Mouse (Mus musculus): ENCODE results near the gene Slc9a2.
"Not testable (repeated sequence)": the region's sequence is repeated elsewhere in the genome, so short reads cannot be mapped to it uniquely, and the experiment has no call there.

Gene Slc9a2

DNA sequence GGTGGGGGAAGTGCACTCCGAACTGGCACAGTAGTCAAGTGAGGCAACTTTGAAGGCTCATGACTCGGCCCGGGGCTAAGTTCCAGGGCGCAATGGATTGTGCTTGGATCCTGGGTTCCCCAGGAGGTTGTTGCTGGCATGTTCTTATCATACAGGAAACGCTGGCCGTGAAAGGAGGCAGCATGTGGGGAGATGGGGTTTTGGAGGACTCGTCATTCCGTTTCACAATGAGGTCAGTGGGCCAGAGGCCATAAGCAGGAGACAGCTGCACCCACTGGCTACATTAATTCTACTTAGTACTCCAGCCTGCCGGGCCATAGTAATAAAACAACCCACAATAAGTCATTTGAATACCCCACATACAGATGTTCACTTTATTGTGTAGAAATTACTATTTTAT, 34.6 kb downstream of the Slc9a2 start:
- no peak for DNase-seq

DNA sequence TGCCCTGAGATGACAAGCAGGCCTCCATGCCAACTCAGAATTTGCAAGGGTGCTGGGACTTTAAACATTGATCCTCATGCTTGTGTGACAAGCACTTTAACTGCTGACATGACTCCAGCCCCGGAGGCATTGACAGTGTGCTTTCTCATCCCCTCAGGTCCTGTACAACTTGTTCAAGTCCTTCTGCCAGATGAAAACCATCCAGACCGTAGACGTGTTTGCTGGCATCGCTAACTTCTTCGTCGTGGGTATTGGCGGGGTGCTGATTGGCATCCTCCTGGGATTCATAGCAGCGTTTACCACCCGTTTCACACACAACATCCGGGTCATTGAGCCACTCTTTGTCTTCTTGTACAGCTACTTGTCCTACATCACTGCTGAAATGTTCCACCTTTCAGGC, 45.7 kb downstream of the Slc9a2 start:
- no peak for DNase-seq

DNA sequence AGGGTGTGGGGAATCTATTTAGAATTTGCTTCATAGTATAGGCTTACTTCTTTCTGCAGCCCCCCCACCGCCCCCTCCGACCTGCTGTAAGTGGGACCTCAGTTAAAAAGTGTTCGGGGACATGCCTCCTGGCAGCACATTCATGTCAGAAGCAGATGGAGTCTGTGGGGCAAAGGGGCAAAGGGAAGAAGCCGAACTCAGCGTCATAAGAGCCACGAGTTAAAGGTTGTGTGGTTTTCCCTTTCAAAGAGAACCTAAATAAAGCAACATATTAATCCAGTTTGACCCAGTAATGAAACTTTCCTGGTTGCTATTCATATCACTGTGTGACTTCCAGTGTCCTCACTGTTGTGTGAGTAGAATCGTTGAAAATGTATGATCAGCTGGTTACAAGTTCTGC, 47.0 kb downstream of the Slc9a2 start:
- no peak for DNase-seq

DNA sequence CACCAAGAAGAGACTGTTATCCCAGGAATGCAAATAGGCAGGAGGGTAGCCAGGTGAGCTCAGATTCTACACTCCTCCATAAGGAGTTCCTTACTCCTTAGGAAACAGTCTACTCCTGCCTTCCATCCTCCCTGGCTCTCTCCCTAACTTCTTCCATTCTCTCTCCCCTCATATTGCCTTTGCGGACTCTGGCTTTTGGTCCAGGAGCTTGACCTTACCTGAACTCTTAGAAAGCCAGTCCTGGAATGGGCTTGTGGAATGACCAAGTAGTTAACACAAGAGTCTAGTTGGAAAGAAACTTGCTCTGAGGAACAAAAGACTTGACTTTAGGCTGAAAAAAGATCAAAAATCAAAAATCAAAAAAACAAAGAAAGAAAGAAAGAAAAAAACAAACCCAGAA, 48.3 kb downstream of the Slc9a2 start:
- DNase-seq = no peak

DNA sequence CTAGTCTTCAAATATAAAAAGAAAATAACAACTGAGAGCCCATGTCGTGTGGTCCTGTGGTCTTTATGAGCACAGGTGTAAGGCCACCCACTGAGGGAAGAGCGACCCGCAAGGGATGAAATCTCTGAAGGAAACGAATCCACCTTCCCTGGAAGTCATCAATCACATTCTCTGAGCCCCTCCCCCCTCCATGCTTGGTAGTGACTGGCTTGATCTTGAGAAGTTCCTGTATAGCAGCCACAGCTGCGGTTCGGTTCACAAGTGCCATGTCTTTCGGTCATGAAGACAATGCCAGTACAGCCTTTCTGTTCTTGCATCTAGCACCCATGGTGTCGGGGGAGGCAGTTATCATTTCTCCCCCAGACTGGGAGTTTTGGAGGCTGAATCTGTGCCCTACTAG, 57.3 kb downstream of the Slc9a2 start:
- peak; percentile 27 to 46 for DNase-seq

DNA sequence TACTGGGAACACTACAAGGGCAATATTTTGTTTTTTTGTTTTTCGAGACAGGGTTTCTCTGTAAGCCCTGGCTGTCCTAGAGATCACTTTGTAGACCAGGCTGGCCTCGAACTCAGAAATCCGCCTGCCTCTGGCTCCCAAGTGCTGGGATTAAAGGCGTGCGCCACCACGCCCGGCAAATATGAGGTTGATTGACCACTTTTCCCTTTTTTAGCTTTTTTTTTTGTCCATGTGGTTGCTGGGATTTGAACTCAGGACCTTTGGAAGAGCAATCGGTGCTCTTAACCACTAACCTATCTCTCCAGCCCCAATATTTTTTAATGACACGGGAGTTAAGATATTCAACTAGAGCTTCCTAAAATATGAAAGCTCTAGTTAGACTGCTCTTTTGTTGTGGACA, 57.9 kb downstream of the Slc9a2 start:
- DNase-seq = not testable (repeated sequence)

DNA sequence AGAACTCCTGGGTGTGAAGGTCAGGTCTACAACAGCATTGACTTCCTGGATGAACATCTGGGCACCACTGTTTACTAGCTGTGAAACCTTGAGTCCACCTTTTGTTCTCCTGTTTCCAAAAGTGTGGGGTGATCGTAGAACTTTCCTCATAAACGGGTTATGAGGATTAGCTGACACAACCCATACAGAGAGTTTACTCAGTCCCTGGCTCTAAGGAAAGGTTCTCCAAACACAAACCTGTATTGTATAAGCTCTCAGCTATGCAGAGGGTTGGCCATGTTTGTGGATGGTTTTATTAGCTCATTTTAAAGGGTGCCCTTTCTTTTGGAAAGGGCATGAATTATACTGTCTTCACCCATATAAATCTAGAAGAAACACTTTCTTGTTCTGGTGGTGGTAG, 60.4 kb downstream of the Slc9a2 start:
- no peak for DNase-seq

DNA sequence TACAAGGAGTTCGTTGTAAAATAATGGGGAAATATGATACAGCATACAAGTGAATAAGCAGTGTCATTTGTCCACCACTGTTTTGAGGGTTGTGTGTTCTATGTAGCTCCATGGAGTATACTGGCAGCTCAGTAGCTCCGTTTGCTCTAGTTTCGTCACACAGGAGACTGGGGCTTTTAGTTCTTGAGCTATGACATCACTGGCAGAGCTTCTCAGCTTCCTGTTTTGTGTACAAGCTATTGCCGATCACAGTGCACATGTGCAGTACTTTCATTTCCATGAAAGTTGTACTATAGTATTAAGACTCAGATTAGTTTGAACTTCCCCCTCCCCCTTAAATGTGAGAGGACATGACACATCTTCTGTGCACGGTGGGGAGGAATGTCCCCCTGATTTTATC, 65.7 kb downstream of the Slc9a2 start:
- DNase-seq = no peak

DNA sequence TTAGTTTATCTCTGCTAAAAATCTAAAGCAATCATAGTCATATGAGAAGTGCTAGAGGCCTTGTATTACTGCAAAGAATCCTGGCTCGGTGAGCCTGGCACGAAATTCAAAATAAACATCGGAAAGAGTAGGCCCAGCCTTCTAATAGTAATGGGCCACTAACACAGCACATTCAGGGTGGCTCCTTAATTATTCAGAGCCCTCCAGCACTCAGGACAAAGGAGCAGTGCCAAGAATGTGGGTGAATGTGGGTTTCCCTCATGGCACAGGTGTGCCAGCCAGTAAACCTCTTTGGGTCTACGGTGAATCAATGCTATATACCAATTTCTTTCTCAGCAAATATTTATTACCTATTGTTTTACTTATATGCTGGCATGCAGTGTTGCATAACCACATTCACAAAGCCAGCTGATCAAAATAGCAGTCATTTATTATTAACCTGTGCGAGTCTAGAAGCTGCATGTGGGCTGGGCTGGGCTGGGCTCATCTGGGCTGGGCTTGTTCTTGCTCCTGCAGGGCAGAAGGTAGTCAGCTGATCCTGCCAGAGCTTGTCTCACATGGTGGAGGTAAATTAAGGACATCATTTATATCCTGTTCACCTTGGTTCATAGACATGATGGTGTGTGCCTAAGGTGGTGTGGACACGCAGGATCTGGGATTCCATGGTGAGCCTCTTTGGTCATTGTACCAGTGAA, 79.5 kb downstream of the Slc9a2 start:
- DNase-seq = no peak

DNA sequence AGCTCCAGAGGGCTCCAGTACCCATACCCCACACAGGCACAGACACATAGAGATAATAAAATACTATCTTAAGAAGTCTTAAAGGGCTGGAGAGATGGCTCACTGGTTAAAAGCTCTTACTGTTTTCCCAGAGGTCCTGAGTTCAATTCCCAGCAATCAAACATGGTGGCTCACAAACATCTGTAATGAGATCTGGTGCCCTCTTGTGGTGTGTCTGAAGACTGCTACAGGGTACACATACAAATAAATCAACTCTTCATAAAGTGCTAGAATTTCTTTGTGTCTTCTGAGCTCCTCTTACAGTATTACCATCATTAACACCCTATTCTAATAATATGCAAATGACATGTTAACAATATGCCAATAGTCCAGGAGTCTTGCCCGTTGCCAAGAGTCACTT, 83.7 kb downstream of the Slc9a2 start:
- DNase-seq = no peak

DNA sequence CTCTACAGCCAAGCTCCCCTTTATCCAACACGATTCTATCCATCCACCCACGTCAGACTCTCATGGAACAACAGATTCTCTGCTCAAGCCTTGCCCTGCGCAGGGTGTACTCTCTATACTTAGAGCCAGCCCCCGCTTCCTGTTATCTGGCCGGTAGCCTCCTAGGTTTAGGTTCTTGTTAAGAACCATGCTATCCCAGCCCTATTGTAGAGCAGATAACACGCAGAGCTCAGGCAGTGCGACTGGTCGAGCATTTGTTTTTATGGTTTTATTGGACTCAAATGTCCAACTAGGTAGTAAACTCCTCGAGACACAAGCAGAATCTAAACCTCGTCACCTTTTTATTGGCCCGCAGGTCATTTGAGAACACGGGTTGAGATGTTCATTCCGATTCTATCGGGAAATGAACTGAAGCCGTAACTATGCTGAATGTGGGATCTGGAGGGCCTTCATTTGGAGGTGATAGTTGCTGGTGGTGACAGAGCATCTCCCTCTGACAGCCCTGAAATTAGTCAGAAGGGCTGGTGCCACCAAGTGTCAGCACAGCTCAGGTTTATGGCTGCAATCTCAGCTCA, 84.4 kb downstream of the Slc9a2 start:
- DNase-seq = no peak

DNA sequence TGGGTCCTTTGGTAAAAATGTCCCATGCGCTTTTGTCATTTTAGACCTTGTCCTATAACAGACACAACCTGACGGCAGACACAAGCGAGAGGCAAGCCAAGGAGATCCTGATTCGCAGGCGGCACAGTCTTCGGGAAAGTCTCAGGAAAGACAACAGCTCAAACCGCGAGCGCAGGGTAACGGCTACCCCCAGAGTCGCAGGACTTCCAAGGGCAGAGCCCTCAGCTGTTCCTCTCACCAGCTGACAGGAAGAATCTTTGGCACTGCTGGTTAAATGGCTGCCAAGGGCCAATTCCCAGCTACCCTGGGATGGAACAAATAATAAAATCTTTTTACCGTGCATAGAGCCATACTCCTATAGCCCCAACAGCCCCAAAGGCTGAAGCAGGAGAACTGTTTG, 85.1 kb downstream of the Slc9a2 start:
- DNase-seq = no peak

DNA sequence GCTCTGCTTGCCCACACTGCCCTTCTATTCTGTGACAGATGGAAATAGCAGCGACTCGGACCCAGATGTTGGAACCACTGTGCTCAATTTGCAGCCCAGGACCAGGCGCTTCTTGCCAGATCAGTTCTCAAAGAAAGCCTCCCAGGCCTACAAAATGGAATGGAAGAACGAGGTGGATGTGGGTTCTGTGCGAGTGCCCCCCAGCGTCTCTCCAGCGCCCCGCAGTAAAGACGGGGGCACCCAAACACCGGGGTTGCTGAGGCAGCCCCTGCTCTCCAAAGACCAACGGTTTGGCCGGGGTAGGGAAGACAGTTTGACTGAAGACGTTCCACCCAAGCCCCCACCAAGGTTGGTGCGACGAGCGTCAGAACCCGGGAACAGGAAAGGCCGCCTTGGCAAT, 87.2 kb downstream of the Slc9a2 start:
- no peak for DNase-seq

DNA sequence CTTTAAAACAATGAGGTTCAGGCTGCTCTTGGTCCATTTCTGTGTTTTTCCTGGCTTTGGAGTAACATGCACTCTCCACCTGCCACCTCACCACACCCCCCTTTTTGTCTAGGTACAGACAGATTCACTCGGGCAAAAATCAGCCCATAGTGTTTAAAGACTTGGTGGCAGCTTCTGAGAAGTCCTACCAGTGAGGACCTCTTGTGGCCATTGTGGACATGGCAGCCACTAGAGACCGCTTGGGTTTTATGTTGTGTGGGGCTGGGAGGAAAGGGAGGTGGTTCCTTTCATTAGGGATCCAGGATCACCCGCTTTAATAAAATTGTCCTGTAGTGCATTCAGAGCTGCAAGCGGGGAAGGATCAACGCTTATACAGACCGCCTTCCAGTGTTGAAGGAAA, 88.2 kb downstream of the Slc9a2 start:
- DNase-seq = peak; percentile 14 to 21

DNA sequence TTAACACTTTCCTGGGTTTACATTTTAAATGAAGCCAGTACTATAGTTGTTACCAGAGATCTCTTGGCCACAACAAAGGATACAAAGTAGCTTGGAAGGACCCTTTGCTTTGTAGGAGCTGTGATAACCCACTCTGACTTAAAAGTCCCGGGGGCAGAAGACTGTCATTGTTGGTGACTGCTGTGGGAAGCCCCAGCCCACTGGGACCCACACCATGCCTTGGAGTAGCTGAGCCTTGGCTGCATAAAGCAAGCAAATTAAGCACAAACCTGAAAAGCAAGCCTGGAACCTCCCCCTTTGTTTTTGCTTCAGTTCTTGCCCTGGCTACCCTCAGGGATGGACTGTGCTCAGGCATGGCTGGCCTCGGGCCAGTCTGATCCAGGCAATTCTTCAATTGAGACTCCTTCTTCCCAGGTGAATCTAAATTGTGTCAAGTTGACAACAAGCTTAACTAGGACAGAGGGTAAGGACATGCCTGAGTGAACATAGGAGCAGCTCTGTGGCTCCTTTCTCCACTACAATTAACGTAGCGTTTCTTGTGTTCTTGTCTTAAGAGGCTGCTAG, 89.0 kb downstream of the Slc9a2 start:
- DNase-seq = no peak

DNA sequence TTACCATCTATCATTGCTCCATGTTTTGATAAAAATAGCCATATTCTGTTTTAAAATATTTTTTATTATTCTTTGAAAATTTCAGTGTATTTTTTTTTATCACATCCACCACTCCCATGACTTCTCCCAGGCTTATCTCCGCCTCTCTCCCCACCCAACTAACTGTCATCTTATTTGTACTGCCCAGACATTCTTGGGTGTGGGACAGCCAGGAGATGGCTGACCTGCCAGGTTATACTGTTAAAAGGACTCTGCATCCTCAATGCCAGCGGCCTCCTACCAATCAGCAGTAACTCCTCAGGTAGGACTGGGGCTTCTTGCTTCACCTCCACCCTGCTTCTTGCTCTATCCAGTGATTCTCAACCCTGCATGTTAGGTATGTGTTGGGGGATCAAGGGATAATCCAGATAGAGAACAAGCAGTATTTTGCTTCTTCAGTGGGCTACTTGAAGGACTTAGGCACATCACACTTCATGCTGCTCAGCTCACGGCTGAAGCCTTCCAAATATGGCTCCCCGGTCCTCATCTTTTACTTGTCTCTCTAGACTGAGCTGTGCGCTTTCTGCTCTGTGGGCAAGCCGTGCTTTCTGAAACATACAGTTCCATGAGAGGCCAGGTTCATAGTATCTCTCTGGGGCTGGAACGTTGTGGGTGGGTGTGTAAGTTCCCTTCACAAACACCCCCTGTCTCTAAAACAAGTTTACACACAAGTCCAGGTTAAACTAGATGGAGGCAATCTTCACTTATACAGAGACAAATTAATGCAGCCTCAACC, 91.0 kb downstream of the Slc9a2 start:
- DNase-seq = no peak

DNA sequence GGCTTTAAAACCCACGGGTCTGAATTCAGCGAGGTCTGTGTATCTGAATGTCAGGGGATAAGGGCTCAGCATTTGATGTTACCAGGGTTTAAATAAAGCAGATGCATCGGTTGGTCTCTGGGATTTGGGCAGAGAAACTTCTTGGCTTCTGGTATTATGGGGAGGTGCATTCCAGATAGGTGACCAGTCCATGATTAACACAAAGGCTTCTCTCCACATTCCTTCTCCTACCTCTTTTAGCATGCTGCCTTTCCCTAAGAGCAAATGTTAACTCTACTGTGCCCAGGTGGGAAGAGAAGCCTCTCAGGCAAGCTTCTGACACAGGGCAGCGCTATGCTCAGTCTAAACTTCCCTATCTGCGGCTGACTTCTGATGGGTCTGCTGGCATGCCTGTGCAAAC, 92.9 kb downstream of the Slc9a2 start:
- DNase-seq = no peak

DNA sequence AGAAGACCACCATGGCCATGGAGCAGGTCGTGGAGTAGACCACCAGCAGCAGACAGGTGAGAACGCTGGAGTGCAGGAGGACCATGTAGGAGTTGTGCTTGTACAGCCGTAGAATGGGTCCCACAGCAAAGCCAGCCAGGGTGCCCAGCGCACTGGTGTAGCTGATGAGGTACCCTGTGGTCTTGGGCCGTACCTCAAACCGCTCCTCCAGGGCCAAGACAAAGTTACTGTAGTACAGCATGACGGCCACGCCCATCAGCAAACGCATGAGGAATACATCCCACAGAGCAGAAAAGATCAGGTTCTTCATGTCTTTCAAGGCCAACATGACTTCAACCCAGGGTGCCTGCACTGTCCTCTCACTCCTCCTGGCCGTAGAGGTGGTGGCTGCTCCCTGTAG, 93.7 kb downstream of the Slc9a2 start:
- DNase-seq = no peak

DNA sequence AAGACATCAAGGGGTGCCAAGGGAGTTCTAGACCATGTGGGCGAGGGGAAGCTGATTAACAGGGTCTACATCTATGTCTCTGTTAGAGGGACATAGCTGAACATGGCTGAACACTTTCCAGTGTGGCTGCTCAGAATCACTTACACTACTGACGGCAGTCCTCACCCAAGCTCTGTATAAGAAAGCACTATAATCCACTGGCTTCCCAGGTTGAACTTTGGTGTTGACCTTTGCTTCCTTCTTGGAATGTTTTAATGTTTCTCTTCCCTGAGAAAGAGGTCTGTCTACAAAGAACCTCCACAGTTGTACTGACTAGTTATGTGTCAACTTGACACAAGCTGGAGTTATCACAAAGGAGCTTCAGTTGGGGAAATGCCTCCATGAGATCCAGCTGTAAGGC, 95.7 kb downstream of the Slc9a2 start:
- DNase-seq = no peak

DNA sequence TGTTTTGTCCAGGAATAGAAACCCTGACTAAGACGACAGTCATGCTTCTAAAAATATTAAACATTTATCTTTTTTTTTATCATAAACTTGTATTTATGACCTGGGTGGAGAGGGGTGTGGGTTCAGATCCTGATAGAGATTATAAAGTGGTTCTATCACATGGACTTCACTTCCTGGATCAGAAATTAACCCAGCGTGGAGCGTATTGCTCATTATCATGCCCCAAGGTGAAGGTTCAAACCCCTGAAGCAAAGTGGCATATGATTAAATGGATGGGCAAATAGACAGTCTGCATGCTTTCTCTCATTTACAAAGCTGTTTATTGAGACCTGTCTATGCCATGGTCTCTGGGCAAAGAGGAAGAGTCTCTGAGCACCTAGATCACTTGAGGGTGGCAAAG, 96.4 kb downstream of the Slc9a2 start:
- DNase-seq = no peak

DNA sequence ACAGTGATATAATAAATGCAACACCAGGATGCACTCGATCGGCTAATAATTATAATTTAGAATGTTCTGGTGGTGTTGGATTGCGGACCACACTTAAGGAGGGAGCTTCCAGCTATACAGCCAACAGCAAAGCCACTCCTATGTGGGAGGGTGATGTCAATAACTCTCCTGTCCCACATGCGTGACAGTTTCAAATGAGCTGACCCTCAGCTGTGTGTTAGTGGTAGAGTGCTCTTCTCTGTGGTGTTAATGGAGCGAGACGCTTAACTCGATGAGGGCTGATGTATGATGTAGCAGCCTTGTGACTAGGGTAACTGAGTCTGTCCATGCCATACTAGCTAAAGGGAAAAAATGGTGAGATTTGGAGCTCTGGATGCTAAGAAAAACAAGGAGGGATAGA, 103.1 kb downstream of the Slc9a2 start:
- no peak for DNase-seq

DNA sequence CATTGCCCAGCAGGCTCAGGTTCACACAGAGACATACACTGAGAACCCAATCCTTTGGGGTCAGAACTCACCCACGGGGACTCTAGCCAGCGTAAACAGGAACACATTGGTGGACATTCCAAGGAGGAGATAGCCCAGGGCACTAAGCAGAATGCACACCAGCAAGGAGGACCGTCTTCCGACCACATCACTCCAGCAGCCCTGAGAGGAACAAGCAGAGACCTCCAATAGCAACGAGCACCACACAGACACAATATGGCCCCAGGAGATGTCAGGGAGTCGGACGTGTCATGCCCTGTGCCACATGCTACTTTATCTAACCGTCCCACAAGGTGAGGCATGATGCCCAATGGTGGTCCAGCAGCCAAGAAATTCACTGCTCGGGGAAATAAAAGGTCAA, 103.9 kb downstream of the Slc9a2 start:
- DNase-seq = no peak

DNA sequence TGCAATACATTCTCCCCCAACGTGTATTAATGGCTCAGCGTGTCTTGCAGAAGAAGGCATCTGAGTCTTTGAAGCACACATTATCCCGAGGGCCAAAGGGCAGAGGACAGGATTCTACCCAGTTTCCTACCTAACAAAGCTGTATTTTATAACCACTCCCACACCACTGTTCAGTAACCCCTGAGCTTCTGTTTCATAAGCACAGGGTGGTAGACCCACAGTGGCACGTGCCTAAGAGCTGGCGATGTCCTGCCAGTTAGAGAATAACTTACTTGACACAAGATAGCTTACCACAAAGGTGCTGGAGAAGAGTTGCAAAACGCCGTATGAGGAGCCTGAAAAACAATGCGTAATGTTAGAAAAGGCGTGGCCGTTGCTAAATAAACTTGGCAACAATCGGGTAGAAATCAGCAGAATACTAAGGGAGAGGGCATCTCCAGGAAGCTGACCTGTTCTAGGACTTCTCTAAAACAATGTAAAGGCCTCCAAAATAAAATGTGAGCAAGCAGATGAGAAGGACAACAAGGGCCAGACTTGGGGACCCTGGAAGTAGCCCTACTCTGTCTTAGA, 105.6 kb downstream of the Slc9a2 start:
- DNase-seq = no peak

DNA sequence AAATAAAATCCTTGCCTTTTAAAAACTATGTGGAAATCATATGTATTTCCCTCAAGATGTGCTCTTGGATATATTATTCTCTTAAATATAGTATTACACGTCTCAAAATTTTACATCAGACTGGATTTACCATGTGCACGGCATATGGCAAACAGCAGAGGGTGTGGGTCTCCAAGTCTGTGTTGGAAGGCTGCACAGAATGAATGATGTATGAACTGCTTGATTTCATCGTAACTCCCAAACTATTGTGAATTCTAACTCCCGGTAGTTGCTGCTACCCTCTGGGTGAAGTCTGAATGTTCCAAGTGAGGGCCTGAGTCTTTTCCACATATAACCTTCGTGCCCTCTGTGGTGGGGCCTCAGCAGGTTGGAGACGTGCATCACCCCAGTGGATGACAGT, 108.6 kb downstream of the Slc9a2 start:
- DNase-seq = no peak
